Mouse (Mus musculus) small intestine, adult 2 months (tissue): ENCODE measurements around the gene Rhno1. TPM values are rescaled to one million over a fixed set of nuclear protein-coding genes. Genes with fewer than 3 reads are reported as not detected.
"Not testable (repeated sequence)": the region's sequence is repeated elsewhere in the genome, so short reads cannot be mapped to it uniquely, and the experiment has no call there.

ENCODE experiments used
- H3K27ac ChIP-seq: fragments of 200-500 bp; 2 replicates; pipeline ENCODE4 v1.5.1; 2012; ENCODE audit warnings: low read depth, low read length, control low read depth, inconsistent platforms; ENCODE audit not compliant: insufficient read depth
- H3K27me3 ChIP-seq: fragments of 200-500 bp; 2 replicates; pipeline ENCODE4 v1.6.1; 2012; ENCODE audit warnings: mild to moderate bottlenecking, moderate library complexity, low read length, inconsistent platforms; ENCODE audit not compliant: control insufficient read depth, insufficient read depth
- H3K36me3 ChIP-seq: fragments of 200-500 bp; 2 replicates; pipeline ENCODE4 v1.6.1; 2012; ENCODE audit warnings: mild to moderate bottlenecking, low read length, control low read depth, inconsistent platforms; ENCODE audit not compliant: control insufficient read depth, insufficient read depth
- H3K4me1 ChIP-seq: fragments of 200-500 bp; 2 replicates; pipeline ENCODE4 v1.6.1; 2012; ENCODE audit warnings: low read length, inconsistent platforms, mixed read lengths; ENCODE audit not compliant: control insufficient read depth, insufficient read depth, insufficient read length
- H3K4me3 ChIP-seq: fragments of 200-500 bp; 2 replicates; pipeline ENCODE4 v1.5.1; 2012; ENCODE audit warnings: low read depth, mild to moderate bottlenecking, control low read depth, inconsistent platforms, low read length, moderate library complexity
- CTCF ChIP-seq: fragments of 200-500 bp; IDR thresholded peaks from 2 replicates; pipeline ENCODE4 v1.5.1; 2012; ENCODE audit warnings: low read depth, mild to moderate bottlenecking, control low read depth, inconsistent platforms, low read length, moderate library complexity, mixed read lengths; ENCODE audit not compliant: insufficient replicate concordance, insufficient read length; ENCODE audit errors: extremely low read depth
- POLR2A ChIP-seq: fragments of 200-500 bp; IDR thresholded peaks from 2 replicates; pipeline ENCODE4 v1.6.1; 2012; ENCODE audit warnings: low read depth, mild to moderate bottlenecking, control low read depth, inconsistent platforms, low read length, moderate library complexity
- WGBS: fragments of 180-500 bp; shearing (Covaris S2); methylation state at CpG from one replicate; pipeline ENCODE4 v1.1.7; 2018; 5-methylcytosine and 5-hydroxymethylcytosine counted together
- polyA plus RNA-seq: library from polyadenylated mRNA; depleted of rRNA; stranded (reverse); fragments of >200 nt; gene quantifications from 2 replicates; pipeline ENCODE4 v1.2.3, GENCODE M21; 2012

Rhno1 gene
- polyA plus RNA-seq, 1 experiment = 11.2 TPM

GRCm38 (mm10) chr6:128397574-128398261 is 35.0 kb upstream of the Rhno1 start:
- TF ChIP-seq POLR2A (no peak), CTCF (no peak)
- no peaks in the 10 kb centered on the region; the same call in 1 of the 2 replicates for H3K27me3 ChIP-seq
- no peaks in the 10 kb centered on the region for H3K36me3 ChIP-seq
- no peak overlapping the region for H3K4me3 ChIP-seq
- peaks cover 4% of the 10 kb centered on the region; the same call in 1 of the 2 replicates for H3K4me1 ChIP-seq
- 59% methylated on average over 7 of the region's 7 CpGs for WGBS
- no peak overlapping the region for H3K27ac ChIP-seq

DNA sequence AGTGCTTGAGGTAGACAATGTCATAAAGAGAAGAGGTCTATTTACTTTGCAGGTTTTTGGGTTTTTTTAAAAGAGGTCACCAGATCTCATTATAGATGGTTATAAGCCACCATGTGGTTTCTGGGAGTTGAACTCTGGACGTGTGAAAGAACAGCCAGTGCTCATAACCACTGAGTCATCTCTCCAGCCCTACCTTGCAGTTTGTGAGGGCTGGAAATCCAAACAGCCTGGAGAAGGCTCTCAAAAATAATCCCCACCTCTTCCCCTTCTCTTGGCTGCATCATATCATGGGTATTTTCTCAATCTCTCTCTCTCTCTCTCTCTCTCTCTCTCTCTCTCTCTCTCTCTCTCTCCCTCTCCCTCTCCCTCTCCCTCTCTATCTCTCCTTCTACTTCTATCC is 28.0 kb upstream of the Rhno1 start:
- peaks cover 2% of the 10 kb centered on the region; the same call in 1 of the 2 replicates for H3K4me1 ChIP-seq
- TF ChIP-seq CTCF (no peak), POLR2A (no peak)
- 23% methylated on average over 1 of the region's 1 CpGs for WGBS
- H3K36me3 ChIP-seq = no peaks in the 10 kb centered on the region
- H3K4me3 ChIP-seq = no peak overlapping the region
- no peak overlapping the region for H3K27ac ChIP-seq
- H3K27me3 ChIP-seq = no peaks in the 10 kb centered on the region

GRCm38 (mm10) chr6:128389185-128389584 is 26.5 kb upstream of the Rhno1 start:
- Histone ChIP-seq H3K4me3 (no peak overlapping the region), H3K27ac (no peak overlapping the region)
- 39% methylated on average over 1 of the region's 1 CpGs for WGBS

DNA sequence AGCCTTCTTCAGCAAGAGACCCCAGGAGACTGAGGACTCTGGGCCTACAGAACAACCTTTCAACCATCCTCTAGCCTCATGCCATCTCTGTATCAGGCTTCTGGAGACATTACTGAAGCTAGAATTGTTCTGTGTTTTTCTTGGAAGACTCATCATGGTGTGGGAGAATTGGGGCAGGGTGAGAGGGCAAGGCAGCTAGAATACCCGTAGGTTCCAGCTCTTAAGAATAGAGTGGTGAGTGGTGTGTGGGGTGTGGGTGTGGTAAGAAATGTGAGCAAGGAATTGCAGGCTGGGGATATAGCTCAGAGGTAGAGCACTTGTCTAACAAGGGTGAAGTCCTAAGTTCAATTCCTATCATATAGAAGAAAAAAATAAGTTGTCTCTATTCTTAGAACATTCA is 22.3 kb upstream of the Rhno1 start:
- H3K27me3 ChIP-seq = no peaks in the 10 kb centered on the region
- TF ChIP-seq CTCF (no peak), POLR2A (no peak)
- H3K4me1 ChIP-seq = peaks cover 2% of the 10 kb centered on the region; the same call in 1 of the 2 replicates
- 29% methylated on average over 1 of the region's 1 CpGs for WGBS
- H3K27ac ChIP-seq = no peak overlapping the region
- H3K36me3 ChIP-seq = no peaks in the 10 kb centered on the region
- no peak overlapping the region for H3K4me3 ChIP-seq

More at GRCm38 (mm10) chr6:128389185-128389584, 26.5 kb upstream of the Rhno1 start:
- peaks cover 2% of the 10 kb centered on the region; the same call in 1 of the 2 replicates for H3K4me1 ChIP-seq
- no peak for TF ChIP-seq CTCF
- TF ChIP-seq POLR2A = no peak
- H3K27me3 ChIP-seq = no peaks in the 10 kb centered on the region
- H3K36me3 ChIP-seq = no peaks in the 10 kb centered on the region

- WGBS = 81% methylated on average over 7 of the region's 7 CpGs
- TF ChIP-seq CTCF (no peak), POLR2A (no peak)
- Histone ChIP-seq H3K27me3 (no peaks in the 10 kb centered on the region), H3K27ac (no peak overlapping the region), H3K36me3 (no peaks in the 10 kb centered on the region), H3K4me1 (peaks cover under 1% of the 10 kb centered on the region; the same call in 1 of the 2 replicates), H3K4me3 (no peak overlapping the region)
Measured at GRCm38 (mm10) chr6:128383752-128384151, 21.0 kb upstream of the Rhno1 start.

- H3K4me1 ChIP-seq = no peaks in the 10 kb centered on the region
- H3K27ac ChIP-seq = no peak overlapping the region
- no peaks in the 10 kb centered on the region for H3K27me3 ChIP-seq
- no peak overlapping the region for H3K4me3 ChIP-seq
- H3K36me3 ChIP-seq = no peaks in the 10 kb centered on the region
- no peak for TF ChIP-seq POLR2A
- no peak for TF ChIP-seq CTCF
- WGBS = 49% methylated on average over 3 of the region's 3 CpGs
Measured at GRCm38 (mm10) chr6:128381254-128381653, 18.5 kb upstream of the Rhno1 start.

GRCm38 (mm10) chr6:128380594-128381167 is 18.0 kb upstream of the Rhno1 start:
- not testable (repeated sequence) for H3K4me3 ChIP-seq, H3K27me3 ChIP-seq, H3K36me3 ChIP-seq, H3K27ac ChIP-seq, H3K4me1 ChIP-seq
- 44% methylated on average over 1 of the region's 1 CpGs for WGBS
